Mouse (Mus musculus) cerebral cortex, adult 2 months (tissue): ENCODE results near the gene Gm8926.

Experiments used
- WGBS: fragments of 180-500 bp; shearing (Covaris S2); methylation state at CpG from one replicate; pipeline ENCODE4 v1.1.7; 2018; 5-methylcytosine and 5-hydroxymethylcytosine counted together

The Gm8926 gene

GRCm38 (mm10) chr5:11770248-11770647 is at the start of gene Gm8926:
Gm8926 (plus strand) TSS chr5:11770548.
- WGBS = 65% methylated on average over 1 of the region's 4 CpGs
